Mouse (Mus musculus) cortical plate, adult 2 months (tissue): ENCODE results near the gene Tagap1.
"Not testable (repeated sequence)": the region's sequence is repeated elsewhere in the genome, so short reads cannot be mapped to it uniquely, and the experiment has no call there.

ENCODE experiments used
- CTCF ChIP-seq: fragments of 200-500 bp; IDR thresholded peaks from 2 replicates; pipeline ENCODE4 v1.5.1; 2011; ENCODE audit warnings: mild to moderate bottlenecking, control low read depth, low read length; ENCODE audit not compliant: insufficient read depth; ENCODE audit errors: extremely low read depth
- POLR2A ChIP-seq: fragments of 200-500 bp; IDR thresholded peaks from 2 replicates; pipeline ENCODE4 v1.6.1; 2011; ENCODE audit warnings: mild to moderate bottlenecking, low read length, control low read depth; ENCODE audit not compliant: insufficient read depth; ENCODE audit errors: extremely low read depth

GRCm38 (mm10) chr17:6931625-6932024 lies 29.3 kb downstream of the Tagap1 start:
- not testable (repeated sequence) for TF ChIP-seq POLR2A, CTCF
